Mouse (Mus musculus) intestine, embryonic 16.5 days (tissue): ENCODE data around the gene Gmeb1. TPM values are rescaled to one million over a fixed set of nuclear protein-coding genes. Genes with fewer than 3 reads are reported as not detected.
"Not testable (repeated sequence)": the region's sequence is repeated elsewhere in the genome, so short reads cannot be mapped to it uniquely, and the experiment has no call there.

Experiments used
- ATAC-seq: fragments of 200-750 bp; cut with Nextera tagmentation; 2 replicates; pipeline ENCODE4 v1.8.0; 2017; ENCODE audit warnings: moderate TSS enrichment, moderate library complexity
- H3K27ac ChIP-seq: fragments of 300-500 bp; sonication (generic); 2 replicates; pipeline ENCODE4 v1.5.1; 2014; ENCODE audit warnings: mild to moderate bottlenecking, low read length
- H3K27me3 ChIP-seq: fragments of 300-500 bp; sonication (generic); replicated peaks from 2 replicates; pipeline ENCODE4 v1.6.1; 2014; ENCODE audit warnings: low read length, control low read depth, mixed read lengths; ENCODE audit not compliant: control insufficient read depth, insufficient read depth
- H3K36me3 ChIP-seq: fragments of 300-500 bp; sonication (generic); 2 replicates; pipeline ENCODE4 v1.6.1; 2014; ENCODE audit warnings: low read length, control low read depth; ENCODE audit not compliant: control insufficient read depth, insufficient read depth
- H3K4me1 ChIP-seq: fragments of 300-500 bp; sonication (generic); 2 replicates; pipeline ENCODE4 v1.6.1; 2014; ENCODE audit warnings: low read length, control low read depth, mixed read lengths; ENCODE audit not compliant: control insufficient read depth, insufficient read depth
- H3K4me2 ChIP-seq: fragments of 300-500 bp; sonication (generic); 2 replicates; pipeline ENCODE4 v1.6.1; 2014; ENCODE audit warnings: low read depth, low read length, control low read depth
- H3K4me3 ChIP-seq: fragments of 300-500 bp; sonication (generic); 2 replicates; pipeline ENCODE4 v1.5.1; 2014; ENCODE audit warnings: mild to moderate bottlenecking, low read length
- H3K9ac ChIP-seq: fragments of 300-500 bp; sonication (generic); 2 replicates; pipeline ENCODE4 v1.6.1; 2014; ENCODE audit warnings: low read depth, low read length
- H3K9me3 ChIP-seq: fragments of 300-500 bp; sonication (generic); 2 replicates; pipeline ENCODE4 v1.6.1; 2016; ENCODE audit warnings: low read length, control low read depth; ENCODE audit not compliant: control insufficient read depth
- WGBS: fragments of 180-500 bp; shearing (Covaris S2); extraction: QIAGEN DNeasy Blood & Tissue Kit; methylation state at CpG from one replicate; pipeline ENCODE4 v1.1.7; 2014; 5-methylcytosine and 5-hydroxymethylcytosine counted together
- polyA plus RNA-seq: library from polyadenylated mRNA; unstranded; fragments of >200 nt; fragmentation: Nextera tagmentation; extraction: Ambion mirVana; gene quantifications from 2 replicates; pipeline ENCODE4 v1.2.1, GENCODE M21; 2015

Gene Gmeb1
- polyA plus RNA-seq, 1 experiment from 2014 or later, result 30.2 TPM

DNA sequence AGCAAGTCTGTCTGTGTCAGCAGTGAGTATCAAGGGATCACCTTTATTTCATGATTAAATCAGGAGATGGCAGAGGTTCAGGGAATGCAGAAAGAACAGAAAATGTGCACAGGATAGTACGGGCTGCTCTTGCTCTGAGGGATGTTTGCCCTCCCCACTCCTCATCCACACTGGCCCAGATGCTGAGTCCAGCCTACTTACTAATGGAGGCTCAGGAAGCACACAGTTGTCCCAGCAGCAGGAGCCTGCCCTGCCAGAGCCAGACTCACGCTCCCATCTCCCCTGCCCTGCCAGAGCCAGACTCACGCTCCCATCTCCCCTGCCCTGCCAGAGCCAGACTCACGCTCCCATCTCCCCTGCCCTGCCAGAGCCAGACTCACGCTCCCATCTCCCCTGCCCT lies 27.4 kb upstream of the Gmeb1 start:
- not testable (repeated sequence) for H3K27ac ChIP-seq, H3K9ac ChIP-seq, H3K4me2 ChIP-seq, H3K27me3 ChIP-seq, H3K4me1 ChIP-seq, ATAC-seq, H3K4me3 ChIP-seq, H3K9me3 ChIP-seq
- H3K36me3 ChIP-seq, result peaks cover 13% of the 10 kb centered on the region
- 73% methylated on average over 2 of the region's 5 CpGs for WGBS

DNA sequence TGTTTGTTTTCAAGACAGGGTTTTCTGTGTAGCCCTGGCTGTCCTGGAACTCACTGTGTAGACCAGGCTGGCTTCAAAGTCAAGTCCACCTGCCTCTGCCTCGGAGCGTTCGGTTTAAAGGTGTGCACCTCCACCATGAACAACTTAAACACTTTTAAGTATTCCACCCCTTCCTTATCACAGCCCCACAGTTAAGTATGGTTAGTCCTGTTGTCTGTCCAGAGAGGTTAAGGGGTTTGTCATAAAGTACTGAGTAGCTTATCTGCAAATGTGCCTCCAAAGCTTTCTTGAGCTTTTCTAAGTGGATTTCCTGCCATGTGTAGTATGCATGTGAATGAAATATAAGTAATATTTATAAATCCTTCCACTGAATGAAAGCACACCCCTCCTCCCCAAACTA lies 14.5 kb upstream of the Gmeb1 start:
- Histone ChIP-seq H3K9ac (no peak overlapping the region), H3K4me2 (no peak overlapping the region), H3K36me3 (no peaks in the 10 kb centered on the region), H3K4me1 (peaks cover 8% of the 10 kb centered on the region), H3K27me3 (no peaks in the 10 kb centered on the region), H3K27ac (no peak overlapping the region), H3K9me3 (no peaks in the 10 kb centered on the region), H3K4me3 (no peak overlapping the region)
- 90% methylated on average over 3 of the region's 3 CpGs for WGBS
- ATAC-seq, result no peak

DNA sequence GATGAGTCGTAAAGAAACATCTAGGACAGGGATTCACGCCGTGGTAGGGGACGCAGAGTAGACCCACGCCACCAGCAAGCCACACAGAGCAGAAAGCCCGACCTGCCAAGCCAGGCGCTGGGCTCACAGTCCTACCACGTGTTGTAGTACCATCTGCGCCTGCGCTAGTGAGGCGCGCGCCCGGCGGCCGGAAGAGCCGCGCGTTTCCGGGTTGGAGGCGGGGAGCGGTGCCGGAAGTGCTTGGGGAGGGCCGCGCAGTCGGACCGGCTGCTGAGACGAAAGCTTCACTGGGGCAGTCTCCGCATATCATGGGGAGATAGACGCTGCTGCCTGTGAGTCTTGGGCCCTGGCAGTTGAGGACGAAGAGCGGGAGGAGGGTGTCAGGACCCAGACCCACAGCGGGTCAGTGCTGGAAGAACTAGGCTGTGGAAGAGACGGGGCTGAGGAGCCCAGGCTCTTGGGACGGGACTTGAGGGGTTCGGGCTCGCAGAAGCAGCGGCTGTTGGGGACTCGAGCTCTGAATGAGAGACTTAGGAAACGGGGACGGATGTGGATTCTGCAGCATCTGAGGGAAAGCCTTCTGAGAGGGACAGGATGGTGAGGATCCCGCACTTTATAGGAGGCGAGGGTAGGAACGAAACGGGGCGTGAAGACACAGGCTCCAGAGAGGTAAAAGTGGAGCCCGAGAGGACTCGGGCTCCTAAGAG lies 12.9 kb upstream of the Gmeb1 start, which contains the start of gene Taf12:
Gene Taf12 (plus strand): TSS at position 220 of the 707 bp plus-strand sequence.
- peak; percentile 92 for ATAC-seq
- no peaks in the 10 kb centered on the region for H3K27me3 ChIP-seq
- H3K36me3 ChIP-seq, result no peaks in the 10 kb centered on the region
- H3K27ac ChIP-seq, result peak within 1 kb of the TSS; percentile 88
- H3K4me2 ChIP-seq, result peak within 1 kb of the TSS; percentile 94
- H3K4me3 ChIP-seq, result peak within 1 kb of the TSS; percentile 83
- no peaks in the 10 kb centered on the region for H3K9me3 ChIP-seq
- H3K4me1 ChIP-seq, result peaks cover 8% of the 10 kb centered on the region
- peak within 1 kb of the TSS; percentile 94 for H3K9ac ChIP-seq
- WGBS, result under 1% methylated on average over 48 of the region's 48 CpGs

- ATAC-seq, result no peak
- Histone ChIP-seq H3K4me3 (peak overlapping the region; percentile 83), H3K9me3 (no peaks in the 10 kb centered on the region), H3K4me2 (peak overlapping the region; percentile 94), H3K27me3 (no peaks in the 10 kb centered on the region), H3K9ac (peak overlapping the region; percentile 94; the same call in 1 of the 2 replicates), H3K4me1 (peaks cover 8% of the 10 kb centered on the region), H3K36me3 (no peaks in the 10 kb centered on the region), H3K27ac (no peak overlapping the region)
- 59% methylated on average over 2 of the region's 2 CpGs for WGBS
Measured at GRCm38 (mm10) chr4:132273166-132273565, 11.8 kb upstream of the Gmeb1 start.

DNA sequence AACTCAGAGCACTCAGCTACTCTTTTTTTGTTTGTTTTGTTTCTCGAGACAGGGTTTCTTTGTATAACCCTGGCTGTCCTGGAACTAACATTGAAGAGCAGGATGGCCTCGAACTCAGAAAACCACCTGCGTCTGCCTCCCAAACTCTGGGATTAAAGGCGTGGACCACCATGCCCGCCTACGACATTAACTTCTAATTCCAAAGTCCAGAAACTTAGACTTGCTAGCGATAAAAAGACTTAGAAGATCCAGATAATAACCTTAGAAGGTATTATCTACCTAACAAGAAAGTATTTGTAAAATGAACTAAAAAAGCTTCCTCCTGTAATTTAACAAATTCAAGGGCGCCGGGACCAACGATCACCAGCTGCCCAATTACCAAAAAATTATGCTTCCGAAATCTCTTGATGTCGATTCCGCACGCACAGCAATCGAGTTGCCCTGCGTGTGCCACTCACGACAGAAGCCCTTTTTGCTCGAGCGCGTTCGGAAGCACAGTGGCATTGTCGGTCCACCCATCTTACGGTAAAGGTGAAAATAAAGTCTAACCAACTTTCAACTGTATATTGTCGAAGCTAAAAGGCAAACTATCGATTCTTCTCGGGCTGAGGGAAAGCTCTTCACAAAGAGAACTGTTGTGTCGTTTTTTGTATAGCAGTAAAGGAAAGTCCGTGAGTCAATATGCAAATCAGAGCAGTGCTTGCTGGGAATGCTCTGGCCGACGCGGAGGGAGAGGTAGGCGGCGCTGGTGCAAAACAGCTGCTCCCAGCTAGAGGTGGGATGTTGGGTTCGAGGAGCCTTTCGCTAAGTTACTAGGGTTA lies 8.5 kb upstream of the Gmeb1 start:
- Histone ChIP-seq H3K4me2 (peak overlapping the region; percentile 76), H3K9ac (peak overlapping the region; percentile 58), H3K4me1 (peaks cover 8% of the 10 kb centered on the region), H3K27me3 (no peaks in the 10 kb centered on the region), H3K9me3 (no peaks in the 10 kb centered on the region), H3K36me3 (no peaks in the 10 kb centered on the region), H3K4me3 (peak overlapping the region; percentile 44), H3K27ac (peak overlapping the region; percentile 86)
- under 1% methylated on average over 35 of the region's 35 CpGs for WGBS
- ATAC-seq, result peak; percentile 79

- Histone ChIP-seq H3K4me1 (peaks cover 8% of the 10 kb centered on the region), H3K9me3 (no peaks in the 10 kb centered on the region), H3K4me2 (no peak overlapping the region), H3K9ac (no peak overlapping the region), H3K36me3 (no peaks in the 10 kb centered on the region), H3K27me3 (no peaks in the 10 kb centered on the region), H3K27ac (peak overlapping the region; percentile 86), H3K4me3 (no peak overlapping the region)
- 9% methylated on average over 6 of the region's 6 CpGs for WGBS
- peak; percentile 1; the same call in 1 of the 2 replicates for ATAC-seq
Measured at GRCm38 (mm10) chr4:132268871-132269739, 7.7 kb upstream of the Gmeb1 start.

DNA sequence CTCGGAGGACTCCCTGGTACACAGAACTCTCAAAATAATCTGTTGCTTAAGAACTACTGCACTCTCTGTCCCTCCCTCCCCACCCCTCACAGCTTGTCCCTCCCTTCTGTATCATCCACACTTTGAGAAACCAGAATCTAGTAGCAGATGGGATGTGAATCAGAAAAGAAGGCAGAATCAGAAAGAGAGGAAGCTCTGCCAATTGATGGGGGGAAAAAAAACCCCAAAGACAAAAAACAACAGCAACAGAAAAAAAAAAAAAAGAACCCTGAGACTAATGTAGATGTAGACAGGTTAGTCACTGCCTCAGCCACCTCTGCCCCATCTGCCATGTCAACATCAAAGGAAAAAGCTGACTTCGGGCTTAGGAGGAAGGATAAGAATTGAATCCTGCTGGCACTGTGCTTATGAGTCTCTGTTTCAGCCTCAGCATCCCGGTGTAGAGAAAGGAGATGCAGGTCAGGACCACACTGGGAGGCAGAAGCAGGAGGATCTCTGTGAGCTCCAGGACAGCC lies 5.5 kb upstream of the Gmeb1 start:
- Histone ChIP-seq H3K4me1 (no peaks in the 10 kb centered on the region; the same call in 1 of the 2 replicates), H3K27me3 (no peaks in the 10 kb centered on the region), H3K27ac (no peak overlapping the region), H3K4me3 (no peak overlapping the region), H3K9me3 (no peaks in the 10 kb centered on the region), H3K4me2 (no peak overlapping the region), H3K9ac (no peak overlapping the region), H3K36me3 (no peaks in the 10 kb centered on the region)
- WGBS, result 82% methylated on average over 3 of the region's 3 CpGs
- no peak for ATAC-seq

- no peak overlapping the region for H3K27ac ChIP-seq
- no peaks in the 10 kb centered on the region for H3K27me3 ChIP-seq
- 95% methylated on average over 7 of the region's 7 CpGs for WGBS
- no peak overlapping the region for H3K4me3 ChIP-seq
- H3K4me1 ChIP-seq, result peaks cover 10% of the 10 kb centered on the region
- ATAC-seq, result no peak
- no peak overlapping the region for H3K9ac ChIP-seq
- H3K4me2 ChIP-seq, result no peak overlapping the region
- no peaks in the 10 kb centered on the region for H3K36me3 ChIP-seq
- no peaks in the 10 kb centered on the region for H3K9me3 ChIP-seq
Measured at GRCm38 (mm10) chr4:132263313-132263712, 1.9 kb upstream of the Gmeb1 start.

- peaks cover 10% of the 10 kb centered on the region for H3K4me1 ChIP-seq
- no peak overlapping the region for H3K4me2 ChIP-seq
- no peak overlapping the region for H3K9ac ChIP-seq
- H3K27ac ChIP-seq, result no peak overlapping the region
- H3K4me3 ChIP-seq, result peak overlapping the region; percentile 85; the same call in 1 of the 2 replicates
- H3K36me3 ChIP-seq, result no peaks in the 10 kb centered on the region
- ATAC-seq, result no peak
- WGBS, result 77% methylated on average over 5 of the region's 5 CpGs
- H3K9me3 ChIP-seq, result no peaks in the 10 kb centered on the region
- H3K27me3 ChIP-seq, result no peaks in the 10 kb centered on the region
Measured at GRCm38 (mm10) chr4:132262358-132262616, 885 bp upstream of the Gmeb1 start.
